Mouse (Mus musculus) bone marrow, adult 2 months (tissue): ENCODE data around the gene Ppard.

Source experiments
- CTCF ChIP-seq: fragments of 200-500 bp; IDR thresholded peaks from 2 replicates; pipeline ENCODE4 v1.5.1; 2011; ENCODE audit warnings: low read length, control low read depth; ENCODE audit not compliant: control insufficient read depth, insufficient read depth
- POLR2A ChIP-seq: fragments of 200-500 bp; IDR thresholded peaks from 2 replicates; pipeline ENCODE4 v1.6.1; 2011; ENCODE audit warnings: low read depth, mild to moderate bottlenecking, control low read depth, low read length, borderline replicate concordance; ENCODE audit not compliant: control insufficient read depth

GRCm38 (mm10) chr17:28197646-28198045 is 34.9 kb upstream of the Ppard start:
- TF ChIP-seq CTCF (no peak), POLR2A (no peak)
